Mouse (Mus musculus) forelimb bud, embryonic 11.5 days (tissue): ENCODE data around the gene Brd3.

Experiments
- DNase-seq: peaks from one replicate; pipeline ENCODE4 v3.0.0-alpha.2; 2012; ENCODE audit warnings: low read depth, low spot score

Brd3 gene

GRCm38 (mm10) chr2:27404375-27405093, 102.9 kb downstream of the Brd3 start:
- no peak for DNase-seq

- DNase-seq, result no peak
These were observed 105.9 kb downstream of the Brd3 start for GRCm38 (mm10) chr2:27401544-27401943.

GRCm38 (mm10) chr2:27400083-27400482, 107.4 kb downstream of the Brd3 start:
- no peak for DNase-seq

GRCm38 (mm10) chr2:27396656-27397440, 110.6 kb downstream of the Brd3 start:
- no peak for DNase-seq
